Mouse (Mus musculus): Measurements from ENCODE around the gene Dhx30. TPM values are rescaled to one million over a fixed set of nuclear protein-coding genes. Genes with fewer than 3 reads are reported as not detected.

The Dhx30 gene
- total and polyA plus RNA-seq, 3 experiments: 23.6 to 61.6 (median 49.5) TPM

DNA sequence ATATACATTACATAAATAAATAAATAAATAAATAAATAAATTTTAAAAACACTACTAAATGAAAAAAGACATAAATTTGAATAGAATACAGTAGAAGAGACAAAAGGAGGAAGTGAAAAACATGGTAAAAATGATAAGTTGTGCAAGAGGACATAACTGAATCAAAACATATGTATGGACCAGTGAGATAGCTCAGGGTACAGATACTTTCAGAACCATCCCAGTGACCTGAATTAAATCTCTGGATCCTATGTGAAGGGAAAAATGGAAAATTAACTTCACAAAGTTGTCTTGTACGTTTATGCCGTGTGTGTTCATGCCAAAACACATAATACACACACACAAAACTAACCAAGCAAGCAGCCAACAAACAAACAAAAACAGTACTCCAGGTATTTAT, 5.7 kb upstream of the Dhx30 start:
- no peak for TF ChIP-seq POLR2AphosphoS5 (IDR thresholded peaks at IDR 0.05; ENCODE audit: insufficient replicate concordance, low read depth, low read length)
- TF ChIP-seq TAL1 (conservative IDR thresholded peaks at IDR 0.05; ENCODE audit: low read depth, low read length): 0 out of 2 replicates have a peak, but pooled peaks have one; percentile 10
- H3K27me3 ChIP-seq (ENCODE audit: insufficient read depth, low read length): no peaks in the 10 kb centered on the region
- H3K36me3 ChIP-seq (replicated peaks): peaks cover 22% of the 10 kb centered on the region
- DNase-seq (ENCODE audit: low spot score) (no peak), ATAC-seq (ENCODE audit: extremely low read depth, insufficient number of reproducible peaks, low FRiP score, poor library complexity, severe bottlenecking) (no peak)
- peaks cover 21% of the 10 kb centered on the region for H3K4me1 ChIP-seq (ENCODE audit: insufficient read depth, low read depth, low read length)
- no peaks in the 10 kb centered on the region for H3K9me3 ChIP-seq (replicated peaks)
- no peak overlapping the region for H3K4me3 ChIP-seq (ENCODE audit: low read depth, low read length)

DNA sequence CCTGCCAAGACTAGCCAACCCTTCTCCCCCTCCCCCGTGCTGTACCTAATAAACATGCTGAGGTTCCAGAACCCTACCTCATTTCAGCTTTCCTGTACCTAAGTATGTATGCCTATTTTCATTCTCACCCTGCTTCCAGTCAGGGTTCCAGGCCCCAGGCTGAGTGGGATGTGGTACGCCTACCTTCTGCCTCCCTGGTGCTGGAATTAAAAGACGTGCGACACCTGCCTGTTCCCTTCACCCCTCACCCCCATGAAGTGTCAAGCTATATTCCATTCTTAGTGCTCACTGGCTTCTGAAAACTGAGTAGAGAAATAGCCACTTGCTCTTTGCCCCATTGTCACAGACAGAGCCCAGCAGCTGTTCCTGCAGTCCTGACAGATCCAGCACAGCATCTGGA, 3.8 kb upstream of the Dhx30 start:
- H3K9me3 ChIP-seq (replicated peaks): no peaks in the 10 kb centered on the region
- ATAC-seq (ENCODE audit: extremely low read depth, insufficient number of reproducible peaks, low FRiP score, poor library complexity, severe bottlenecking) (no peak), DNase-seq (ENCODE audit: low spot score) (no peak)
- TF ChIP-seq CTCF (IDR thresholded peaks at IDR 0.05; ENCODE audit: low read depth, low read length): no peak
- no peak for TF ChIP-seq POLR2AphosphoS5 (IDR thresholded peaks at IDR 0.05; ENCODE audit: insufficient replicate concordance, low read depth, low read length)
- TF ChIP-seq TAL1 (conservative IDR thresholded peaks at IDR 0.05; ENCODE audit: low read depth, low read length): no peak
- TF ChIP-seq GATA1 (IDR thresholded peaks at IDR 0.05; ENCODE audit: borderline replicate concordance, low read length): no peak
- TF ChIP-seq GATA2 (IDR thresholded peaks at IDR 0.05; ENCODE audit: borderline replicate concordance, low read depth, low read length): no peak
- H3K36me3 ChIP-seq (replicated peaks): peaks cover 22% of the 10 kb centered on the region
- H3K4me3 ChIP-seq (ENCODE audit: low read depth, low read length): no peak overlapping the region
- H3K4me1 ChIP-seq (ENCODE audit: insufficient read depth, low read depth, low read length): peaks cover 30% of the 10 kb centered on the region
- no peaks in the 10 kb centered on the region for H3K27me3 ChIP-seq (ENCODE audit: insufficient read depth, low read length)

DNA sequence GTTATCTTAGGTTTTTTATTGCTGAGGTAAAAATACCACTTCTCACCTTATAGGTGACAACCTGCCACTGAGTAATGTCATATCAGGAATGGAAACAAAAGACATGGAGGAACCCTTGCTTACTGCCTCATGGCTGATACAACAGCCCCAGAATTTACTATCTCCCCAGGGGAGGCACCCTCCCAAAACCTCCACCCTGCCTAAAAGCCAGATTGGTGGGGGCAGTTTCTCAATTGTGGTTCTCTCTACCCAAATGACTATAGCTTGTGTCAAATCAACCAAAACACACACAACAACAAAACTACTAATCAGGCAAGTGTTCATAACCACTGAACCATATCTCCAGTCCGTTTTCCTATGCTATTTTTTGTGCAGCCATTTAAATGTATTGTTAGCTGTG, 619 bp upstream of the Dhx30 start:
- ATAC-seq (ENCODE audit: extremely low read depth, insufficient number of reproducible peaks, low FRiP score, poor library complexity, severe bottlenecking): no peak
- no peaks in the 10 kb centered on the region for H3K27me3 ChIP-seq (ENCODE audit: insufficient read depth, low read length)
- TF ChIP-seq GATA2 (IDR thresholded peaks at IDR 0.05; ENCODE audit: borderline replicate concordance, low read depth, low read length) (no peak), CTCF (IDR thresholded peaks at IDR 0.05; ENCODE audit: low read depth, low read length) (no peak), GATA1 (IDR thresholded peaks at IDR 0.05; ENCODE audit: borderline replicate concordance, low read length) (no peak), TAL1 (conservative IDR thresholded peaks at IDR 0.05; ENCODE audit: low read depth, low read length) (no peak), POLR2AphosphoS5 (IDR thresholded peaks at IDR 0.05; ENCODE audit: insufficient replicate concordance, low read depth, low read length) (no peak)
- H3K4me3 ChIP-seq (ENCODE audit: low read depth, low read length): peak overlapping the region; percentile 89
- peaks cover 41% of the 10 kb centered on the region for H3K36me3 ChIP-seq (replicated peaks)
- peaks cover 31% of the 10 kb centered on the region for H3K4me1 ChIP-seq (ENCODE audit: insufficient read depth, low read depth, low read length)
- DNase-seq (ENCODE audit: low spot score): no peak
- no peaks in the 10 kb centered on the region for H3K9me3 ChIP-seq (replicated peaks)

DNA sequence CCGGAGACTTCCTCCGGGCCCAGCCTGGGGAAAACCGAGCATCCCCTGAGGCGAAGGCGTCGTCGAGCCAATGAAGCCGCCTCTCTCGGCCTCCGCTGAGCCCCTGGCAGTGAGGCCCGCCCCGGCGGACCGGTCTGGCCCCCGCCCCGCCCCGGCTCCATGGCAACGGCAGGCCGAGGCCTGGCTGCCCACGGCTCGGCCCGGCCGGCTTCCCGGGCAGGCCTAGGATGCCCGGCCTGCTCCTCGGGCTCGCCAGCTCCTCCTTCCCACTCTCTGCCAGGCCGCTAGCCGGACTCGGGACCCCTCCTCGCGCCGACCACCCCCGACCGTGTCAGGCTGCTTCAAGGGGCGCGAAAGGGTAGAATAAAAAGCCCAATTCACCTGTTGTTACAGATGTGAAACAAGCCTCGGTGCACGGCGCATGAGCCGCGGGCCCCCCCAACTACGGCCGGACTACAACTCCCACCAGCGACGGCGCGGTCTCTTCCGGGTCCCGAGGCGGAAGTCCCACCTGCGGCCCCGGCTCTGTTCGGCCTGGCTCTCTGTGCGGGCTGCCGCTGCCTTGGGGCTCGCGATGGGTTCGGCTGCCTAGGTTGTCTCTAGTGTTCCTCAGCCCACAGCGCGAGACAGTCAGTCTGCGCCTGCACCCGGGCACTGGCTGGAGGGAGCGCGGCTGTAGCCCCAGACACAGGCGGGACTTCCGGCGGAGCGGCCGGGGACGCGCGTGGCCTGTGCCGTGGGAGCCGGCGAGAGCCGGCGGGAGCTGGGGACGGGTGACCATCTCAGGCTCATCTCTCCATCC, 452 bp downstream of the Dhx30 start, which contains the start of gene Smarcc1:
Gene Smarcc1, plus strand, starts transcription at position 732 of the 802 bp plus-strand sequence.
- no peak for TF ChIP-seq TAL1 (conservative IDR thresholded peaks at IDR 0.05; ENCODE audit: low read depth, low read length)
- no peak for TF ChIP-seq POLR2AphosphoS5 (IDR thresholded peaks at IDR 0.05; ENCODE audit: insufficient replicate concordance, low read depth, low read length)
- TF ChIP-seq GATA1 (IDR thresholded peaks at IDR 0.05; ENCODE audit: borderline replicate concordance, low read length): no peak
- no peak for TF ChIP-seq GATA2 (IDR thresholded peaks at IDR 0.05; ENCODE audit: borderline replicate concordance, low read depth, low read length)
- TF ChIP-seq CTCF (IDR thresholded peaks at IDR 0.05; ENCODE audit: low read depth, low read length): no peak
- peaks cover 27% of the 10 kb centered on the region for H3K4me1 ChIP-seq (ENCODE audit: insufficient read depth, low read depth, low read length)
- no peaks in the 10 kb centered on the region for H3K27me3 ChIP-seq (ENCODE audit: insufficient read depth, low read length)
- peak; percentile 69 for ATAC-seq (ENCODE audit: extremely low read depth, insufficient number of reproducible peaks, low FRiP score, poor library complexity, severe bottlenecking)
- peak within 1 kb of the TSS; percentile 89 for H3K4me3 ChIP-seq (ENCODE audit: low read depth, low read length)
- H3K9me3 ChIP-seq (replicated peaks): no peaks in the 10 kb centered on the region
- peak; percentile 75 for DNase-seq (ENCODE audit: low spot score)
- H3K36me3 ChIP-seq (replicated peaks): peaks cover 52% of the 10 kb centered on the region

DNA sequence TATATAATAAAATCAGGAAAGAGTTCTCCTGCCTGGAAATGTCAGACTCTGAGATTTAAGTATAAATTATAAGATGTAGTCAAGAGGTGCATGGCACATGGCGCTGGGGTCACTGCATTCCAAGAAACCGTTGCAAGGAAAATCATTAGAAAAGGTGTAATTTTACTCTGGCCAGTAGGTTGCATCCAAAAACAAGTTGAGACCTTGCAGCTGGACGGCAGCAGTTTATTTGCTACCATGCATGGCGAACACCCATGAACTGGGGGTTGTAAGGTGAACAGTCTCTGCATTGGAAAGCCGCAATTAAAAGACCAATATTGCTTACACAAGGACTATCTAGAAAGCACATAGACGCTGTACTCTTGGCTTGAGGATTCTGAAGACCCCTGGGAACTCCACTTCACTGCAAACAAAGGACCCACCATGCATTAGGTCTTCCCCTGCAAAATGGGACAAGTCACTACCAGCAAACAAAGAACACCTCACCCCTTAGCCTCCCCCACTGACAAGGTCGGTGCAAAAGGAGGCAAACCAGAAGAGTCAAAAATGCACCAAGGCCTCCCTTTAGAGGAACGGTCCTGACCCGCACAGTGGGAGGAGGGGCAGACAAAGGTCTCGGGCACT, 1.2 kb downstream of the Dhx30 start:
- H3K4me1 ChIP-seq (ENCODE audit: insufficient read depth, low read depth, low read length): peaks cover 27% of the 10 kb centered on the region
- TF ChIP-seq GATA1 (IDR thresholded peaks at IDR 0.05; ENCODE audit: borderline replicate concordance, low read length) (no peak), TAL1 (conservative IDR thresholded peaks at IDR 0.05; ENCODE audit: low read depth, low read length) (no peak)
- ATAC-seq (ENCODE audit: extremely low read depth, insufficient number of reproducible peaks, low FRiP score, poor library complexity, severe bottlenecking) (no peak), DNase-seq (ENCODE audit: low spot score) (no peak)
- peaks cover 57% of the 10 kb centered on the region for H3K36me3 ChIP-seq (replicated peaks)
- peak overlapping the region; percentile 89 for H3K4me3 ChIP-seq (ENCODE audit: low read depth, low read length)
- no peaks in the 10 kb centered on the region for H3K27me3 ChIP-seq (ENCODE audit: insufficient read depth, low read length)
- no peaks in the 10 kb centered on the region for H3K9me3 ChIP-seq (replicated peaks)

DNA sequence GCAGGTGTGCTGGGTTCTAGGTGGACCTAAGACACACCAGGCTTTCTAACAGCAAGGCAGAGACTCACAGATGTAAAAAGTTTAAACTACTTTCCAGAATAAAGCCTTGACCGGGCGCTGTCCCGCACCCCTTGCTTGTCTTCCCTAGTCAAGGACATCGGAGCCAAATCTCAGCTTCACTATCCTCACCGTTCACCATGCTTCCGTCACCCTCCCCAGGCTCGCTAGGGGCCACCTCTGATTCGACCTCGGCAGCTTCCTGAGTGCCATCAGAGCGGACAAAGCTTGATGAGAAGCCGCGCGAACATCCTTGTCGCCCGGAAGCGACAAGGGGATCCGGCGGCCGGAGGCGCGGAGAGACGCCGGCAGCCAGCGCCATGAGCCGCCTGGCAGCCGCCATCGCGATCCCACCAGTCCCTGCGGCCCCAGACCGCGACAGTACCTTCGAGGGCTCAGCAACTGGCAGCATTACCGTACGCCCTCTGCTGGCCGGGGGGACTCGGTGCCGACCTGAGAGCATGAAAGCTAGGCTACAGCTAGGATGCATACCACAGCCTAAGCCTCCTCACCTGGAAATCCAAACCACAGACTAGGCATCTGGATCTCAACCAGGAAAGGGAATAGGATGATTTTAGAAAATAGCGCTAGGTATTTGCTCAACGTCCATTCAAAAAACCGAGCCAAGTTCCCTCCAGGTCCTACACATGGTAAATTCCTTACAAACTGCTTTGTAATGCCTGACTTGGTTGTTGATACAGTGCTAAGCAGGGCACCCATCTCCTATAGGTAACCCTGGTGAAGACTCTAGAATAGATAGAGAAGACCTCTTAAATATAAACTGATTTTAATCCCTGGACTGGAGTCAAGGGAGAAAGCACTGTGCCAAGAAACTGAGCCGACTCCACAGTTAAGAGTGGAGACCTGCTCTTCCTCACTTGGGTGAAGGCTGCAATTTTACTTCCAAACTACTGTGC, 16.7 kb downstream of the Dhx30 start:
- Histone ChIP-seq H3K4me3 (ENCODE audit: low read depth, low read length) (peak overlapping the region; percentile 85), H3K27me3 (ENCODE audit: insufficient read depth, low read length) (no peaks in the 10 kb centered on the region), H3K9me3 (replicated peaks) (no peaks in the 10 kb centered on the region), H3K4me1 (ENCODE audit: insufficient read depth, low read depth, low read length) (peaks cover 18% of the 10 kb centered on the region), H3K36me3 (replicated peaks) (peaks cover 78% of the 10 kb centered on the region)
- peak; percentile 97 for DNase-seq (ENCODE audit: low spot score)
- TF ChIP-seq GATA1 (IDR thresholded peaks at IDR 0.05; ENCODE audit: borderline replicate concordance, low read length) (no peak), GATA2 (IDR thresholded peaks at IDR 0.05; ENCODE audit: borderline replicate concordance, low read depth, low read length) (no peak), CTCF (IDR thresholded peaks at IDR 0.05; ENCODE audit: low read depth, low read length) (peak; percentile 93)
- ATAC-seq (ENCODE audit: extremely low read depth, insufficient number of reproducible peaks, low FRiP score, poor library complexity, severe bottlenecking): peak; percentile 97

Data from G1E (cell line).